Mouse (Mus musculus): Measurements from ENCODE around the gene Dnajc16. TPM values are rescaled to one million over a fixed set of nuclear protein-coding genes. Genes with fewer than 3 reads are reported as not detected.

Gene Dnajc16
- polyA plus RNA-seq, 1 experiment from 2014 or later = 4.4 TPM

DNA sequence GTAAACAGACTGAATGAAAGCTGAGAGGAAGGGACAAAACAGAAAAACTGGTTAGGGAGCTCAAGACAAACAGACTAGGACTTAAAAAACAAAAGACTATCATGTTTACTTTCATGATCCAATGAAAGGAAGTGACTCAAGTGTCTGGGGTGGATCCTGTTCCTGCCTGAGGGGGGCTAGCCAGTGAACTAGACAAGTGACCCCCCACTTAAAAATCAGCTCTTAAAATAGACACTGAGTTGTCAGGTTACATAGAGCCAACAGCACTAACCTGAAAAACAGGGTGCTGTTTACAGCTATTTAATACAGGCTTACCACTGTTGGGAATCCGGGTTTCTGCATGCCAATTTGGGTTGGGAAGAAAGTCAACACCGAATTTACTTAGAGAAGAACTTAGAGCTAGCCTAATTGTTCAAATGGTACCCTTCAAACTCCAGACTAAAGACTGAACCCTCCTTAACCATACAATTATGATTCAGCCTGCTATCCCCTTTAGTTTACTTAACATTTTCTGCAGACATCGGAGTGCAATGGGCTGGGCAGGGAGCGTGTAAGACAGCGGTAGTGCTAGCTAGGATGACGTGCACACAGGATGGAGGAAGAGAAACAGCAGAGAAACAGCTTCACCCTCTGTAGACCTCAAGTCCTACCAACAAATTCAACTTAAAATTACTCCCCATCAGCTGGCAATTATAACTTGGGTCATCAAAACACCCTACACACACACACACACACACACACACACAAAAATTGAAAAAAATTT, 69.8 kb downstream of the Dnajc16 start:
- Histone ChIP-seq H3K9me3 (replicated peaks; ENCODE audit: control insufficient read depth, low read length) (no peaks in the 10 kb centered on the region; the same call in 1 of the 2 replicates), H3K4me1 (ENCODE audit: control insufficient read depth, insufficient read depth, low read length) (peaks cover 29% of the 10 kb centered on the region), H3K4me2 (ENCODE audit: low read depth, low read length) (peak overlapping the region; percentile 92), H3K4me3 (ENCODE audit: low read length) (peak overlapping the region; percentile 99; the same call in 1 of the 2 replicates), H3K27ac (ENCODE audit: low read length) (peak overlapping the region; percentile 97), H3K27me3 (ENCODE audit: control insufficient read depth, insufficient read depth, low read length) (no peaks in the 10 kb centered on the region), H3K36me3 (ENCODE audit: control insufficient read depth, insufficient read depth) (peaks cover 7% of the 10 kb centered on the region; the same call in 1 of the 2 replicates), H3K9ac (ENCODE audit: low read length) (no peak overlapping the region)
- 57% methylated on average over 6 of the region's 6 CpGs for WGBS
- ATAC-seq (replicated peaks; ENCODE audit: extremely low read depth, insufficient read depth, low FRiP score) = no peak

DNA sequence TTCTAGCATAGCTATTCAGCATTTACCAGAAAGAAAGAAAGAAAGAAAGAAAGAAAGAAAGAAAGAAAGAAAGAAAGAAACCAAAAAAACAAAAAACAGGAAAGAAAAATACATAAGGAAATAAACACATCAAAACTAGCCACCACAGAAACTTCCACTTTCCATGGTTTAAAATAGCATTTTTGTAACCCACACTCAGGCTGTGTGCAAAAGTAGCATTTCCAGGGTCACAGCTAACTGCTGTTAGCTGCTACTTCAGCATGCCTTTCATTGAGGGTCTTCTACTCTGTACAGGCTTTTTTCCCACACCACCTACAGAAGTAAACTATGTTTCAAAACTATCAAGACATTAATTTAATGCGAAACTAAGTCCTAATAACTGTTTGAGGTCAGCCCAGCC, 71.4 kb downstream of the Dnajc16 start:
- Histone ChIP-seq H3K27ac (ENCODE audit: low read length) (no peak overlapping the region), H3K4me3 (ENCODE audit: low read length) (no peak overlapping the region), H3K4me2 (ENCODE audit: low read depth, low read length) (no peak overlapping the region), H3K36me3 (ENCODE audit: control insufficient read depth, insufficient read depth) (peaks cover 7% of the 10 kb centered on the region; the same call in 1 of the 2 replicates), H3K9ac (ENCODE audit: low read length) (no peak overlapping the region), H3K4me1 (ENCODE audit: control insufficient read depth, insufficient read depth, low read length) (peaks cover 40% of the 10 kb centered on the region), H3K27me3 (ENCODE audit: control insufficient read depth, insufficient read depth, low read length) (no peaks in the 10 kb centered on the region), H3K9me3 (replicated peaks; ENCODE audit: control insufficient read depth, low read length) (no peaks in the 10 kb centered on the region; the same call in 1 of the 2 replicates)
- 94% methylated on average over 1 of the region's 1 CpGs for WGBS
- no peak for ATAC-seq (replicated peaks; ENCODE audit: extremely low read depth, insufficient read depth, low FRiP score)

DNA sequence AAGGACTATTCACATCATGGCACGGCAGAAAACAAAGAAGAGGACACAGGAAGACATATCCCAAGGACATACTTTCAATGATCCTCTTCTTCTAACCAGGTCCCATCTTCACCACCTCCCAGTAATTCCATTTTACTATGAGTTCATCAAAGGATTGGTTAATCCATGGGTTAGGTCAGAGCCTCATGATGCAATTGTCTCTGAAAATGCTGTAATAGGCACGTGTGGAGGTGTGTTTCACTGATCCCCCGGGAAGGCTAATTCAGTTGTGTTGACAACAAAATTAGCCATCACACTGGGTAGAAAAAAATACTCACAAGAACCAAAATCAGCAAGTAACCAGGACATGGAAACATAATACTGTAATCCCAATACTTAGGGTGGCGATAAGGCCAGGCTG, 73.1 kb downstream of the Dnajc16 start:
- ATAC-seq (replicated peaks; ENCODE audit: extremely low read depth, insufficient read depth, low FRiP score) = no peak
- H3K4me1 ChIP-seq (ENCODE audit: control insufficient read depth, insufficient read depth, low read length) = peaks cover 34% of the 10 kb centered on the region
- WGBS = 85% methylated on average over 4 of the region's 4 CpGs

DNA sequence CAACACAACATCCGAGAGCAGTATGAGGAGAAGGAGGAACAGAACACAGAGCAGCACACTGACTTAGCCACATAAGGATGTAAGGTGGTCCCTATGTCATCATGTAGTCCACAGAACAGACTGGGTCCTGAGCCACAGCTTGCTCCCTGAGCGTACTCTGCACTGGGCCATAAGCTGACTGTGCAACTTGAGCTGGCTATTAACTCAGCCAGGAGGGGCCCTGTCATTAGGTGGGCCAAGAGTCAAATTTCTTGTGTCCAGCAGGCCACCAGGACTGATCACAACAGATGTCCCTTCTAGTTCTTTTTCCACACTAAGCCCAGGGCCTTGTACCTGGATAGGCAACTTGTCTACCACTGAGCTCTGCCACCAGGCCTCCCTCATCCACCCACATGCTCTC, 75.7 kb downstream of the Dnajc16 start:
- H3K27me3 ChIP-seq (ENCODE audit: control insufficient read depth, insufficient read depth, low read length) = no peaks in the 10 kb centered on the region
- WGBS = 71% methylated on average over 2 of the region's 2 CpGs
- H3K27ac ChIP-seq (ENCODE audit: low read length) = no peak overlapping the region
- H3K36me3 ChIP-seq (ENCODE audit: control insufficient read depth, insufficient read depth) = peaks cover 19% of the 10 kb centered on the region
- no peak overlapping the region for H3K4me2 ChIP-seq (ENCODE audit: low read depth, low read length)
- no peak for ATAC-seq (replicated peaks; ENCODE audit: extremely low read depth, insufficient read depth, low FRiP score)
- peak overlapping the region; percentile 31; the same call in 1 of the 2 replicates for H3K9ac ChIP-seq (ENCODE audit: low read length)
- no peak overlapping the region for H3K4me3 ChIP-seq (ENCODE audit: low read length)
- no peaks in the 10 kb centered on the region; the same call in 1 of the 2 replicates for H3K9me3 ChIP-seq (replicated peaks; ENCODE audit: control insufficient read depth, low read length)
- peaks cover 15% of the 10 kb centered on the region for H3K4me1 ChIP-seq (ENCODE audit: control insufficient read depth, insufficient read depth, low read length)

More for the DNA sequence above, 73.1 kb downstream of the Dnajc16 start:
- Histone ChIP-seq H3K4me3 (ENCODE audit: low read length) (no peak overlapping the region), H3K36me3 (ENCODE audit: control insufficient read depth, insufficient read depth) (peaks cover 15% of the 10 kb centered on the region), H3K27me3 (ENCODE audit: control insufficient read depth, insufficient read depth, low read length) (no peaks in the 10 kb centered on the region), H3K9ac (ENCODE audit: low read length) (no peak overlapping the region), H3K27ac (ENCODE audit: low read length) (no peak overlapping the region), H3K4me2 (ENCODE audit: low read depth, low read length) (no peak overlapping the region), H3K9me3 (replicated peaks; ENCODE audit: control insufficient read depth, low read length) (no peaks in the 10 kb centered on the region; the same call in 1 of the 2 replicates)

DNA sequence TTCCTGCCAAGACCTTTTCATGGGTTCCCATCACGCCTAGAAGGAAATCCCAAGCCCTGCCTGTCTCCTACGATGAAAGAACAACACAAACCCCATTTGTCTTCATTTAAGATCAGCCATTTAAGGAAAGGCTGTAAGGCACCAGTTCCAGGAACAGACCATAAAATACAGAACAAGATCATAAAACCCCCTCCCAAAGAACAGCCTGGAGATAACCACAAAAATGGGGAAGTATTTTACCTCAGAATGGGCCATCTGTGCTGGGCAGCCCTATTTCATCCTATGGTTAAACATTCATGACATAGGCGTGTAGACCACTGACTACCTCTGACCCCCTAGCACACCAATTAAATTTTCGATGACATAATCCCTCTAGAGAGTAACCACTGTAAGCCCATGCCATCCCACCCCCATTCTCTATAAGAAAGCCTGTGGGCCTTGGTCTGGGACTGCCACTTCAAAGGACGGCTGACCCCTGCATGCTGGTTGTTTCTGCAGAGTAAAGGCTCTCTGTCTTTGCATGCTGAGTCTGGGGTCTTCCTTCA, 77.1 kb downstream of the Dnajc16 start:
- peaks cover 29% of the 10 kb centered on the region for H3K36me3 ChIP-seq (ENCODE audit: control insufficient read depth, insufficient read depth)
- H3K9ac ChIP-seq (ENCODE audit: low read length) = no peak overlapping the region
- peaks cover 14% of the 10 kb centered on the region for H3K4me1 ChIP-seq (ENCODE audit: control insufficient read depth, insufficient read depth, low read length)
- ATAC-seq (replicated peaks; ENCODE audit: extremely low read depth, insufficient read depth, low FRiP score) = no peak
- 81% methylated on average over 5 of the region's 5 CpGs for WGBS
- no peak overlapping the region for H3K4me2 ChIP-seq (ENCODE audit: low read depth, low read length)
- no peaks in the 10 kb centered on the region for H3K27me3 ChIP-seq (ENCODE audit: control insufficient read depth, insufficient read depth, low read length)
- no peak overlapping the region for H3K4me3 ChIP-seq (ENCODE audit: low read length)
- no peak overlapping the region for H3K27ac ChIP-seq (ENCODE audit: low read length)
- H3K9me3 ChIP-seq (replicated peaks; ENCODE audit: control insufficient read depth, low read length) = no peaks in the 10 kb centered on the region

DNA sequence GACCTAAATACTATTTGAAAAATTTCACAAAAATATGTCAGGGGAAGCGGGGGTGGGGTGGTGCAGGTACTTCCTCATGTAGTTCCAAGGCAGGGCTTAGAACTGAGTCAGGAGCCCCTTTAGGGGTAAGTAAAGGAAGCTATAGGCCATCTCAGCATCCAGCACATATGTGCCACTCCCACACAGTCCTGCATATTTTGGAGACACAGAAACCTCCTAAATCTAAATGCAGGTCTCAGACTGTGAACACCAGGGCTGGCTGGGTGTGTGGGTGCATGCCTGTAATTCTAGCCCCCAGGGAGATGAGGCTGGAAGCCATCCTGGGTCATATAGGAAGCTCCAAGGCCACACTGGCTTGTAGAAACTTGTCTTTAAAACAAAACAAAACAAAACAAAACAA, 79.5 kb downstream of the Dnajc16 start:
- Histone ChIP-seq H3K27me3 (ENCODE audit: control insufficient read depth, insufficient read depth, low read length) (no peaks in the 10 kb centered on the region), H3K4me3 (ENCODE audit: low read length) (no peak overlapping the region), H3K4me2 (ENCODE audit: low read depth, low read length) (no peak overlapping the region), H3K36me3 (ENCODE audit: control insufficient read depth, insufficient read depth) (peaks cover 49% of the 10 kb centered on the region), H3K9ac (ENCODE audit: low read length) (no peak overlapping the region), H3K4me1 (ENCODE audit: control insufficient read depth, insufficient read depth, low read length) (peaks cover 14% of the 10 kb centered on the region), H3K9me3 (replicated peaks; ENCODE audit: control insufficient read depth, low read length) (no peaks in the 10 kb centered on the region), H3K27ac (ENCODE audit: low read length) (no peak overlapping the region)
- no peak for ATAC-seq (replicated peaks; ENCODE audit: extremely low read depth, insufficient read depth, low FRiP score)
- 100% methylated on average over 1 of the region's 1 CpGs for WGBS

Other genes starting within 250 kb of the Dnajc16 start
- 46.9 and 49.7 TPM in 2 replicates for gene Fblim1, start 184.8 kb downstream of the Dnajc16 start, polyA plus RNA-seq (2015; fragmentation: Nextera tagmentation; extraction: Ambion mirVana)
- 1.1 and 1.7 TPM in 2 replicates for gene Tmem82, start 172.3 kb downstream of the Dnajc16 start, polyA plus RNA-seq (2015; fragmentation: Nextera tagmentation; extraction: Ambion mirVana)
- 1.3 TPM in 2 replicates for gene Slc25a34, start 167.1 kb downstream of the Dnajc16 start, polyA plus RNA-seq (2015; fragmentation: Nextera tagmentation; extraction: Ambion mirVana)
- gene Plekhm2, start 126.0 kb downstream of the Dnajc16 start, polyA plus RNA-seq (2015; fragmentation: Nextera tagmentation; extraction: Ambion mirVana) = 4.9 and 6.2 TPM in 2 replicates
- gene Rsc1a1, start 105.3 kb downstream of the Dnajc16 start, polyA plus RNA-seq (2015; fragmentation: Nextera tagmentation; extraction: Ambion mirVana) = 0.21 TPM in 1 of 2 replicates, not detected in the other
- 14.1 and 15.1 TPM in 2 replicates for gene Ddi2, start 67.5 kb downstream of the Dnajc16 start, polyA plus RNA-seq (2015; fragmentation: Nextera tagmentation; extraction: Ambion mirVana)
- 0.71 and 1.2 TPM in 2 replicates for gene Agmat, start 44.3 kb downstream of the Dnajc16 start, polyA plus RNA-seq (2015; fragmentation: Nextera tagmentation; extraction: Ambion mirVana)
- 17.1 and 19.3 TPM in 2 replicates for gene Casp9, start 2.7 kb upstream of the Dnajc16 start, polyA plus RNA-seq (2015; fragmentation: Nextera tagmentation; extraction: Ambion mirVana)
- gene Cela2a, start 35.2 kb upstream of the Dnajc16 start, polyA plus RNA-seq (2015; fragmentation: Nextera tagmentation; extraction: Ambion mirVana) = 0.63 TPM in 1 of 2 replicates, not detected in the other
- gene Ctrc, start 55.4 kb upstream of the Dnajc16 start, polyA plus RNA-seq (2015; fragmentation: Nextera tagmentation; extraction: Ambion mirVana) = not detected in 2 replicates
- 79.2 and 80.4 TPM in 2 replicates for gene Efhd2, start 84.0 kb upstream of the Dnajc16 start, polyA plus RNA-seq (2015; fragmentation: Nextera tagmentation; extraction: Ambion mirVana)
- 3.0 and 4.0 TPM in 2 replicates for gene Fhad1, start 224.2 kb upstream of the Dnajc16 start, polyA plus RNA-seq (2015; fragmentation: Nextera tagmentation; extraction: Ambion mirVana)

Measured in heart, embryonic 16.5 days (tissue).